Mouse (Mus musculus): ENCODE measurements around the gene Cntn1.

The Cntn1 gene

DNA sequence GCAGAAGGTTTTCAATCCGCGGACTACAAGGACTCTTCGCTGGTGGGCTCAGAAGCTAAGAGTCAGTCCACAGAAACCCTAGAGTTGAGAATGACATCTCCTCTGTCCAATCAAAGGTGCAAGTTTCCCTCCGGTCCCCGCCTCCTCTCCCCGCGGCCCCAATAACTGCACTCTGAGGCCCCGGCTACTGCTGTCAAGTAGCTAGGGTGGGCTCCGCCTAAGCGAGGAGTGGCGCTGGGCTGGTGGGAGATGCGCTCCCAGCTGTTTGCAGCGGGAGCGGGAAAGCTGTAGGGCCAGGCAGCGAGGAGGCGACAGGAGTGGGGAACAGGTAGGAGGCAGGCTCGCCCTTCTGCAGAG is at the start of gene Cntn1:
Gene Cntn1, plus strand, starts transcription at position 170 of the 357 bp plus-strand sequence.
- DNase-seq: no peak

DNA sequence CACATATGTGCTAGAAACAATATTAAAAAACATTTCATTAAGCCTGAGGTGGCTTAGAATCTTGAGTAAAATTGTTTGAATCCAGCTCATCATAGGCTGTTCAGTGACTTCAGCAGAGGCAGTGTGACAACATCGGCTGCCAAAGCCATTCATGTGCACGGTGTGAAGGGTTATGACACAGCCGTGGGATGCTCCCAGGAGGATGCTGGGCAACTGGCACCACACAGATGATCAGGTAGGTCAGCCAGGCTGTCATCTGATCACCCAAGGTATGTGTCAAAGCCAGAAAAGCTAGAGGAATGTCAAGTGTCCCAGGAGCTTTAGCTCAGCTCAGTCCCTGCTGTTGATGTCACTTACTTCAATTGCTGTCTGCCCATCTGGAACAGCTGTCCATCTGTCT is 49.5 kb upstream of the Cntn1 start:
- peak; percentile 78 for DNase-seq

DNA sequence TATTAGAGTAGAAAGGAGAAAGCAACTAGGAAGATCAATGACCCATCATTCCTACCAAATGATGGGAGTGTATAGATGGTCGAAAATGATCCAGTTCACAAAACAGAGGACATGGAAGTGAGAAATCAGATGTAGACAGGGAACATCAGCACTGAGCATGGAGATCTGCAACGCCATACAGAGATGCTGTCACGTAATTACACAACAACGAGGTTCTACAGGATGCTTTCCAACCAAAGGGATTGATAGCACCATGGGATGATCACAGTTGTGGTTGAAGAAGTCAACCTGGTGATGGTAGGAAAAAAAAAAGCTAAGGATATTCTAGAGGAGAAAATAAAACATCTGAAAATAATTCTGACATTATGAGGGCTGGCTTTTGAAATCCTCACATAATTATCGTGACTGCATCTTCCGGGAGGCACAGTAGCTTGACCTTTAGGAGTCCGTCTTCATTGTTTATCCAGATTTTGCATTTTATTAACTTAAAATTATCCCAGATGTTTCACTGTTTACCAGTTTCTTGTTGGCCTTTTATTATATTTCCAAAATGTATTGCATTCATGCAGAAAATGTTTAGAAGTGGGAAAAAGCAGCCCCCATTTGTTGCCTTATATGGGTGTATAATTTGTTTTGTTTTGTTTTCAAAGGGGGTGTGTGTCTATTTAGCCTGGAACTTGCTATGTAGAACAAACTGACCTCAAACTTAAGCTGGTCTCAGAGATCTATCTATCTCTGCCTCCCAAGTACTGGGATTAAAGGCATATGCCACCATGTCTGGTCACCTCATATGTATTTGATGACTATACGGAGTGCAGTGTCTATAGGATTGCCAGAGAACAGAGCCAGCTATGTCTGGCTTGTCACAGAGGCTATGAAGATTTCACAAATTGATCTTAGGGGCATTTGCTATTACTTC is 38.5 kb upstream of the Cntn1 start:
- DNase-seq: peak; percentile 51

DNA sequence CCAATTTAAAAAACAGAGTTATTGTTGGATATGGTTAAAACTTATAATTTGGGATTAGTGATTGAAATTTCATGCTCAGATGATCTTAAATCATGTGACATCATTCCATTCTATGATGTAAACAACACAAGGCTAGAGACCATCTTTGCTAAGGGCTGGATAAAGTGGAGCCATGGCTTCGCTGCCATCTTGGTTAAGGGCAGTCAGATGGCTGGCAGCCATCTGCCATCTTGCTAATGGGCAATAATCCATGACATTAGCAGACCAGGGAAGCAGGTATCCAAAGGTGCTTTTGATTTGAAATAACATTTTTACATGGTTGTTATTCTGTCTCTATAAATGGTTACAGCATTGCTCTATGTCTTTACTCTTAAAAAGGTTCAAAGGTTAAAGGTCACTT is 16.9 kb upstream of the Cntn1 start:
- no peak for DNase-seq

DNA sequence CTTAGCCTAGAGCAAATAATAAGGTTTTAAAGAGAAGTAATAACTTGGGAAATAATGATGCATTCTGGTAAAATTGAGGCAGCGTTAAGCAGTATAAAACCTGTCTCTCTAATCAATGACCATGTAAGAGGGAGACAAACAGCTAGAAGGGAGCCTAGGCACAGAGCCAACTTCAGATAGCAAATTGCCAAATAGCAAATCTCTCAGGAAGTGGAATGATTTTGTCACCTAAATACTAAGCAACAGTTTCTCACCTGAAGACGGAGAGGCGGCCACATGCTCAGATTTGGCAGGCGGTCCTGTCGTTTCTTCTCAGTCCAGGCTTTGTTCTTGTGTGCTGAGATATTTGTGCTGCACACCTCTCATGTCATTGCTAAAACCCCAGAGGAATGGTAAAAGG is 8.4 kb upstream of the Cntn1 start:
- no peak for DNase-seq

DNA sequence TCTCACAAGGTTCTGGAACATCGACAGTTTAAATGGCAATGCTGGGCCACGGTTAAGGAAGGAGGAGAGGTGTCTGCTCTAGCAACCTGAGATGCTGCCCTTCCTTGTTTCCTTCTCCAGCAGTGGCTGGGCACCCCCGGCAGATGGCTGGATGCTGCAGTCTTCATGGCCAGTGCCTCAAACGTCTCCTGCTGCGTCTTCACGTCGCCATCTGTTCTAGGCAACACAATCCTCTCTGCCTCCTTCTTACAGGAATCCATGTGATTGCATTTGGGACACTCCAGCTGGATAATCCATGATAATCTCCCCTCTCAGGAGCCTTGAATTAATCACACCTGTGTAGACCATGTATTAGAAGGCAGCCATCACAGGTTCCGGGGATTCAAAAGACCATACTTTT is 4.9 kb upstream of the Cntn1 start:
- no peak for DNase-seq

DNA sequence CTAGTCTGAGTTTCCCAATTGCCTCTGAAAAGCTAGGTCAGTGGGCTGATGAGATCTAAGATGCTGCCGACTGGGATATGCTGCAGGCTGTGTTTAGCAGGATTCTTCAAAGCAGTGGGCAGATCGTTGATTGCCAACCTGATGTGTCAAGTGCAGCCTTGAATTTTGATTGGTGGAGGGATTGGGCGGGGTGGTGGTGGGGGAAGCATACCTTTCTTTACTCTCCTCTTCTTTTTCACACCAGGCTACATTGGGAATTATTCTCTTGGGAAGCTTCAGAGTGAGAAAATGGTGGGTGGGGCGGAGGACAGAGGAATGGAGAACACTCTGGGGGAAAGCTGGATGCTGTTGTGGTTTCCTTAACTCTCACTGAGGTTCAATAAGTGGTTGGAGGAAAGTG is 2.9 kb upstream of the Cntn1 start:
- DNase-seq: no peak

DNA sequence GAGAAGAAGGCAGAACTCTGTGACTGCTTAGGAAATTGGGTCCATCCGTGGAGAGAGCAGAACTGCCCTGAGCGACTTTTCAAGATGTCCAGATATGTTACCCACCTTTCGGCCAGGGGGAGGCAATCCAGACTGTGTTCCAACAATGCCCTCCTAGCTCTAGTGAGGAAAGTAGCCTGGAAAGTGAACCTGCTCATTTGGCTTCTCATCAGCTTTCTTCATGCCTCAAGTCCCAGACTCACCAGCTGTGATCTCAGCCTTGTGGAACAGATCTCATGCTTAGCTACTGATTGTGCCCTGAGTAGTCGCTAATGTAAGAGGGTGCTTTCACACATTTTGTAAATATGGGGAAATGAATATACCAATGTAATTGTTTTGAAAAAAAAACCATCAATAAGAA is 2.4 kb upstream of the Cntn1 start:
- no peak for DNase-seq

DNA sequence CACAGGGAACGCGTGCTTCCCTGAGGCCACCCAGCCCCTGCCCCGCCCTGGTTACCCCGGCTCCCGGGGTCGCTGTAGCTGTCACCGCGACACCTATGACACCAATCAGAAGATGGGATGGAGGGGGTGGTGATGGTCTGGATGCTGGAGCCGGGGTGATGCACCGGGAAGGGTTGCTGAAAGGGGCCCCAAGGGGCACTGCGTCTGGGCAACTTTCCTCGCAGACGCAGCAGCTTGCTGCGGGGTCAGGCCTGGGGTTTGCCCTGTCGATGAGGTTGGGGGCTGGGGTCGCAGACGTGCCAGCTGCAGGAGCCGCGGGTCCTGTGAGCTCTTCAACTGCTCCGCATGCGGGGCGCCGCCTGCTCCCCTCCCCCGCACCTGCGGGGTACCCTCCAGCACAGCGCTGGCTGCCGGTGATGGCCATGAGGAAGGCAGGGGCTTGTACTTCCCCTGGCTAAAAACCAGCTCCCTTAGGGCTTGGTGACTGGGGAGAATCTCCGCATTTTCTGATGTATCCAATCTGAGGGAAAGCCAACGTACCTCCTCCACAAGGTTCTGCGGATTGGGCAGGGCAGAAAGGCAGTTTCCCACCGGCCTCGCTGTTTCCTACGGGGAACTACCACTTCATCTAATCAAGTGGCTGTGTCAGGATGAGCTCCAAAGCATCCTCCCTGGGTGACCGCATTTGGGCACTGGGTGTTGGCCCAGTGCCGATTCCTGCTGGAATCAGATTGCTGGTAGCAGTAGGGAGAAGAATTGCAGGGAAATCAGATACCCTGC is 578 bp downstream of the Cntn1 start:
- no peak for DNase-seq

DNA sequence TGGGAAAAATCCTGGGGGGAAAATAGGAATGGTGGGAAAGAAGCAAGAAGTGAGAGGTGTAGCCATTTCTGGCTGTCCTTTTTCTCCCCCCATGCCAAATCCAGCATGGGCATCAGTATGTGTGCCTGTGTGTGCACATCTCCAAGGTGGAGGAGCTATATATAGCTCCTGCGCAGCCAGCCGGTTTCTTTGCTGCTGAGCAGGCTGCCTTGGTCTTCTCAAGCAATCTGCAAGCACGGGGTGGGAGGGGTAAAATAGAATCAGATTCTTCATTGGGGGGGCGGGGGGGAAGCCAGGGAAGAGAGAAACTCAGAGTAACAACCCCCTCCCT is 1.1 kb downstream of the Cntn1 start:
- DNase-seq: no peak

DNA sequence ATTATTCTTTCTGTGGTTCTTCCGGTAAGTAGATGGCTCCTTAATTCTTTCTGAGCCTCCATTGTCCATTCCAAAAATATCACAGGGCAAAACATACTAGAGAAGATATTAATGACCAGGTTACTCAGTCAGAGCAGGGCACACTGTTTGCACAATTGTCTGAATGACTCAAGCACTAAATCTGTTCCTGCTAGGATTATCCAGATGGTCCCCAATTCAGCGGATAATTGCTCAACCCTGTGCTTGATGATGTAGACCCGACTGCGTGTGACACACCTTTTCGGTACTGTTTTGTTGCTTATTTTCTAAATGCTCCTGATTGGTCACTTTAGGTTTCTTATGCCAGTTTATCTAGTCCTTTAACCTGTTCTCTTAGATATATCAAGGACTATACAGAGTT is 6.6 kb downstream of the Cntn1 start:
- no peak for DNase-seq

DNA sequence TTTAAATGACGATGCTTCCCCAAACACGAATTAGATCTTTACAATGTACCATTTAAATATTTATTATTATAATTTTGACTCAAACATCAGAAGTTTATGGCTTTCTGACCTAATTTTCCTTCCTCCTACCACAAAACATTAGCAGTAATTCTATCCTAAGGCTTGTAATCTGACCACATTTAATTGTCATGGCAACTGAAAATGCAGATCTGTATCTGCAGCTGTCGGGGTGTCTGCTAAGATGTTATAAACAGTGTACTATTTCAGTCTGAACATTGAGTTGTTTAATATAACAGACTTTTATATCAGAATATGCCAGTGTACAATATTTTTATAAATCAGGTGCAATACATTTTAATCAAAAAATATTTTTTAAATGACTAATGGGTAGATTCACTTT is 10.0 kb downstream of the Cntn1 start:
- DNase-seq: no peak

DNA sequence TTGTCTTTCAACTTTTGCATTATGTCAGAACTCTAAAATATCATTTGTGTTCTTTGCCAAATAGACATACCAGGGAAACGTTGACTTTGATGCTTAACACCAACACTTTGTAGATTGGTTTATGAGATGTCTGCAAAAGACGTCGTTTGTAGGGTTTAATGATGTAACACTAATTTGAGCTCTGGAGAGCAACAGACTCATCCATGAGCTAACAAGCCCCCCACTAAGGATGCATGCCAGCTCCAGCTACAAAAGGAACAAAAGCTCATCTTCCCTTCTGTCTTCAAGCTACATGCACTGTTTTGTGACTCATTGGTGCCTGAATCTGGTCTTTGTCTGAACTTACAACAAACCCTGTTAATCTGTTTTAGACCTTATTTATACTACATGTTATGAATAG is 28.5 kb downstream of the Cntn1 start:
- no peak for DNase-seq

DNA sequence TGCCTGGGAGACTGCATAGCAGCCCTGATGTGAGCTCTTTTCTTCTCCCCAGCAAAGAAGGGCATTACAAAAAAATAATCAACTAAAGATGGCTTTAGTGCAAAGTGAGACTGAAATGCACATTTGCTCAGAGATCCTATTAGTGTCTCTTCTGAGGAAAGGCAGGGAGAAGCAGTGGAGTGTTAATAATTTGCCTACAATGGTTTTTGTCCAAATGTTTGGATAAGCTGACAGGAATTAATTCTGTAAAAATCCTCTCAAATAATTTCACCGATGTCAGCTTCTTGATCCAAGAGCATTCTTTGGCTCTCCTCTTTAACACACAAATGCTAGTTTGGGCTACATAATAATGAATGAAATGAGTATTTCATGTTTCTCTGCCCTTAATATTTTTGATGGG is 34.9 kb downstream of the Cntn1 start:
- DNase-seq: no peak

DNA sequence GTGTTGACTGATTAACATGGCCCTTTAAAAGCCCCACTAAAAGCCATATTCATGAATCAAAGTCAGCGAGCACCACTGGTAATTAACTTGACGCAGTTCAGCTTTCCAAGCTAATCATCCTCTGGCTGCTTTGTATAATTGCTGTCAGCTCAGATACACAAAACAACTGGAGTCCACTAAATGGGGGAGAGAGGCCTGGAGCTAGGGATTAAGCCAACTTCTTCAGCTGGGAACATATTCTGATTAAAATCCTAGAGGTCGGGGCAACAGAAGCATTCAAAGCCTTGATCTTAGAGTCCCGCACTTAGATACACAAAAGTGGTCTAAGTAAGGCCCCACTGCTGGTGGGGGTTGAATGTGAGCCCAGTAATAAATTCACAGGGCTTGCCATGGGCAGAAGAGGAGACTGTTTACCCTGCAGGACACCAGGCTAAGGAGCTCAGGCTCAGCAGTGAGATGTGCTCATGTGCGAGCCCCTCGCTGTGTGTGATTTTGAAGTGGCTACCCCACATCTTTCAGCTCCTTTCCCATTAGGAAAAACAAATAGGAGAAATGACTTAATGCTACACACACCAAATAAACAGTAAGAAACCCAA is 36.8 kb downstream of the Cntn1 start:
- DNase-seq: no peak

DNA sequence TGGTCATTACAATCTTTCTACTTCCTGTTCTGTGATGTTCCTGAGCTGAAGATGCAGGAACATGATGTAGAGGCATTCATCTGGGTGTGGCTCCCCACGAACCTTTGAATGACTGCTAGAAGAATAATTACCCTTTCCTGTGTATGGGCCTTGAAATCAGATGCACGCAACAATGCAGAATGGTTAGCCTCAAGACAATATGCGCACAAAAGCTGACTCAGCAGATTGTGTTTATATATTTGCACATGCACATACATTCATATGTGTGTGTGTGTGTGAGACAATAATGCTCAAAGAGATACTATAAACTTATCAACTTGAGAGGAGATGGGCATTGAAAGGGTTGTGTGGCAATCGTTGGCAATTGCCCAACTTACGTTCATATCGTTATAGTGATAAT is 39.8 kb downstream of the Cntn1 start:
- no peak for DNase-seq

DNA sequence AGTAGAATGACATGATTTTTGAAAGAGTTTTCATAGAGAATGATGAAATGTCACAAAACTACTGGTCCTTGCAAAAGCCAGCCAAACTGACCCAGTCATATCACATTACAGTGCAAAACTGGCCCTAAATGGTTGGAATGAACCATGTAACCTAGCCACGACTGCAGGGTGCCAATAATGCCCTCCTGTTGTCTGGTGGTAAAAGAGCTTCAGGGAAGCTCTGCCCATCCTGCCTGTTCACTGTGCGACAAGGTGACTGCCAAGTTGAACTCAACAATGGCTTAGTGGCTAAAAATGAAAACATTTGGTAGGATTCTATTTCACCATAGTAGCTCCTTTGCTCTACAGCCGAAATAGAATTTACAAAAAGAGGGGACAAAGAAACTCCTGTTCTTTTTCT is 41.1 kb downstream of the Cntn1 start:
- no peak for DNase-seq

DNA sequence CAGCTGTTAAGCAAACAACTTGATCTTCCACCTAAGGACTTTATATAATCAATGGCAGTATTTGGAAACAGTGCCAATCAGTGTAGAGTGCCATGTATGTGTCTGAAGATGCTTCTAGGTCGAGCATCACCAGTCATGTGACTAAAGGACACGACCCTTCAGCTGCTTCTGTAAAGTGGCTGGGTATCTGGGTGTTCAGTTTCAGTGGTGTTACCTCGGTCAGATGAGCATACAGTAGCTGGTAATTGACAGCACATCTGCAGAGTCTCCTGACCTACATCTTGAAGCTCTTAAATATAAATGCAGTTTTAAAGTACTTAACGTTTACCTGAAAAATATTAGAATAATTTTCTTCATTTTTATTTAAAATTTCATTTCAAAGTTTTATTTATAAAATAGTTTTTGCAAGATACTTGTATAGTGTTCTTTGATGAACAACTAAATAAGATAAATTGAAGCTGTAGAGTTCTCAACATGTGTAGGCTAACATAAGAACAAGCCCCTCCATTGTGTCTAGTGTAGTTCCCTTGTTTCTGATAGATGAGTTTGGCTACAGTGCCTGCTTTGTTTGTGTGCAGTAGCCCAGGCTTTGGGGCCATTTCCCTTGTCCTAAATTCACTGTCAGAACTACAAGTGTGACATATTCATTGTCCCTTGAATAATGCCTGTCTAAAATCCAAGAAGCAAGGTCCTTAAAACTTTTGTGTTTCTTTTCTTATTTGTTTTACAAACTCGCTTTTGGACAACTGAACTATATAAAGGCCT is 48.6 kb downstream of the Cntn1 start:
- DNase-seq: no peak

DNA sequence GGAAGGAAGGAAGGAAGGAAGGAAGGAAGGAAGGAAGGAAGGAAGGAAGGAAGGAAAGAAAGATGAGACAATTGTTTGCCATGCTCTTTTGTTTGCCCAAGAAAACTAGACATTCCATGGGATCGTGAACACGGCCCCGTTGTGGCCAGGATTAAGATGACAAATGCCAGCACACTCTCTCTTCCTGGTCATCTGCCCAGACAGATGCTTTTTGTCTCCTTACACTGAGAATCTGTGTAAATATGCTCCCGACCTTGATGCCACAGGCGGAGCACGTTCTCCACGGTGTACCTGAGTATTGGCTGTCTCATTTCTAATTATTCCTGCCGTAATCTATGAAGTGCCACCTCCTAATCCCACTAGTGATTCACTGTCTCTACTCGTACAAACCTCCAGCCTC is 51.0 kb downstream of the Cntn1 start:
- no peak for DNase-seq

DNA sequence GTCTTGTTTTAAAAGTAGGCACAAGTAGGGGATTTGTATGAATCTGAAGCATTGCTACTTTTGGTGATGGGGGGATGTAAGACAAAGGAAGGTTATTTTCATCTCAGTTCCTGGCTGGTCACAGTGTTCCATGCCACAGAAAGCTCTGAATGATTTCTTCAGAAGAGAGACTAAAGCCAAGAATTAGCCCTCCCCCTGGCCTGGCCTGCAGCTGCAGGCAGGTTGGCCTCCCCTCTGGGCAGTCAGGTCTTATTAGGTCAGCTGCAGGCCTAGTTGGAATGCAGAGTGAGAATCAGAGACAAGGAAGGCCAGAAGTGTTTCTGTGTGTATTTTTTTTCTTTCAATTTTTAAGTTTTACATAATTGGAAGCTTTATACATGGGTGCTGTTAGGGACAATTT is 61.5 kb downstream of the Cntn1 start:
- no peak for DNase-seq

DNA sequence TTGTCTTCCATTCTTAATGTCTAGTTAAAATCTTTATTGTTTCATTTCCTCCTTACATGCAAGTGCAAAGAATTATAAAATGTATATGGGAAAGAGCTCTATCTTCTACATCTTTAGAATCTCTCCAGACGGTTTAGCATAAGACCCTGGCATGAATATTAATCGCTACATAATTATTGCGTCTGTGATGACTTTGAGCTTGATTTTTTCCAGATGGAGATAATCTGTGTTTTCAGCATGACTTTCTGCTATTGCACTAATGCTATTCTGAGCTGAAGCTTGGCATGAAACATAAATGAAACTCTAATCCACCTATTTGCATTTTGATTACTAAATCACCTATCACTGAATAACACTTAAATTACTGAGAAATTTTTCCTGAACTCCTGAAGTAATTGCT is 82.0 kb downstream of the Cntn1 start:
- no peak for DNase-seq

DNA sequence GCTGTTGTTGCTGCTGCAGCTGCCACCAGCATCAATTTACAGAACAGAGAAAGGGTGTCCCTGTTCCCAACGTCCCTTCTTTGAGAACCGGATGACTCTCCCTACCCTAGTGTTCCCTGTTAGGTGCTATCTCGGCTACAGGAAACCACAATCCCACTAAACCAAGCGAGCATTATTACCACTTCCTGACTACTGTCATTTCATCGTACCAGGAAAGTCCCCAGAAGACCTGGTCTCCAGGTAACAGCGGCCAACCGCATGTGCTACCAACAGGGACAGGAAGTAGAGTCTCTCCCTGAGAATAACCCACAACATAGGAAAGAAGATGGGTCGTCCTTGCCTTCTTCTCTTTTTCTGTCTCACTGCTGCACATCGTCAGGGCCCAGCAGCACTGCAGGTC is 83.3 kb downstream of the Cntn1 start:
- no peak for DNase-seq

DNA sequence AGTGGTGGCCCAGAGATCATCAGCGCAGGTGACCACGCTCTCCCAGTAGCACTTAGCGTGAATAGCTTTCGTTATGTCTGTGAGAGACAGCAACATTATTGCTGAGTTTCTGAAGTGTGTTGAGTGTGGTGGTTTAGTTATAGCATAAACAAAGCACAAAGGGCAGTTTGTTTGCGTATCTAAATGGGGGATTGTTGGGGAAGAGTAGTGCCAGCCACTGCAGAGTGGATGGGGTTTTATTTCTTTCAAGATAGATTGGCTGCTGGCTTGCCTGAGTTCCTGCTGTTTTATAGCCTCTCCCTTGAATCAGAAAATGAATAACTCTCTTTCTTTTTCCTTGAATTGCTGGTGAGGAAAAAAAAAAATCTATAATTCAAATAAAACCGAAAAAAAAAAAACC is 86.1 kb downstream of the Cntn1 start:
- DNase-seq: no peak

Data from heart, adult 11 months (tissue).